8 mouse cellular contexts compared by ENCODE assay signal in genomic region chr9:53340969-53341368, GRCm38 (mm10). TPM values are rescaled to one million over a fixed set of nuclear protein-coding genes. Genes with fewer than 3 reads are reported as not detected.
DNase-seq lines count a peak whose midpoint lies in the region; ATAC-seq lines count a peak whose summit lies in the region.

No protein-coding gene starts in this region.

- peak overlapping the region; percentile 59 for H3K9ac ChIP-seq in heart, embryonic 12.5 days

- peak overlapping the region; percentile 87 for H3K4me2 ChIP-seq in heart, embryonic 12.5 days

- H3K27ac ChIP-seq in heart, embryonic 12.5 days (ENCODE audit: poor library complexity, severe bottlenecking) = no peak overlapping the region

- ATAC-seq in heart, embryonic 12.5 days (ENCODE audit: insufficient number of reproducible peaks, low FRiP score) = no peak

- no peaks in the 10 kb centered on the region for H3K36me3 ChIP-seq in heart, embryonic 12.5 days

- H3K4me3 ChIP-seq in heart, embryonic 12.5 days = peak overlapping the region; percentile 58

- H3K27me3 ChIP-seq in heart, embryonic 12.5 days (replicated peaks) = no peaks in the 10 kb centered on the region

- WGBS in heart, embryonic 12.5 days = 5% methylated on average over 14 of the region's 14 CpGs

- H3K4me1 ChIP-seq in heart, embryonic 12.5 days (replicated peaks) = 0 out of 2 replicates have a peak, but pooled peaks cover 3% of the 10 kb centered on the region

- peak; percentile 39 to 44 for DNase-seq in right cerebral cortex, adult 2 months (ENCODE audit: low spot score in 2 of 2)
- DNase-seq in right cerebral cortex, postnatal 14 days = no peak
- peak; percentile 79 for DNase-seq in cerebellum, adult 9-11 months
- peak; percentile 52 for DNase-seq in kidney, postnatal 10 days
- peak; percentile 47 for DNase-seq in lung, postnatal 25 days (ENCODE audit: low spot score)
- peak; percentile 13 for DNase-seq in urinary bladder, postnatal 25 days (ENCODE audit: low spot score)
- DNase-seq in B cell, adult 2 months = no peak

- H3K9me3 ChIP-seq in heart, embryonic 12.5 days (replicated peaks) = no peaks in the 10 kb centered on the region

RNA-seq across cellular contexts. Expression of gene Exph5, which starts 39.5 kb away (rescaled TPM):
- polyA plus RNA-seq in heart, embryonic 12.5 days (2016; fragmentation: Nextera tagmentation; extraction: Ambion mirVana) = 0.23 and 0.31 TPM in 2 replicates

RNA-seq across cellular contexts. Expression of gene Kdelc2, which starts 42.9 kb away (rescaled TPM):
- polyA plus RNA-seq in heart, embryonic 12.5 days (2016; fragmentation: Nextera tagmentation; extraction: Ambion mirVana) = 24.2 and 27.1 TPM in 2 replicates

Comparison
In these comparisons a context has a peak if more than half of its experiments do, and no peak if none do; other contexts are left out.
1. DNase-seq: peak in right cerebral cortex, adult 2 months (2 of 2), cerebellum, adult 9-11 months (single experiment), kidney, postnatal 10 days (single experiment), lung, postnatal 25 days (single experiment) and urinary bladder, postnatal 25 days (single experiment); none in right cerebral cortex, postnatal 14 days (single experiment) and B cell, adult 2 months (0 of 2).